ENCODE assay signal across 14 mouse cellular contexts in the genomic region with DNA sequence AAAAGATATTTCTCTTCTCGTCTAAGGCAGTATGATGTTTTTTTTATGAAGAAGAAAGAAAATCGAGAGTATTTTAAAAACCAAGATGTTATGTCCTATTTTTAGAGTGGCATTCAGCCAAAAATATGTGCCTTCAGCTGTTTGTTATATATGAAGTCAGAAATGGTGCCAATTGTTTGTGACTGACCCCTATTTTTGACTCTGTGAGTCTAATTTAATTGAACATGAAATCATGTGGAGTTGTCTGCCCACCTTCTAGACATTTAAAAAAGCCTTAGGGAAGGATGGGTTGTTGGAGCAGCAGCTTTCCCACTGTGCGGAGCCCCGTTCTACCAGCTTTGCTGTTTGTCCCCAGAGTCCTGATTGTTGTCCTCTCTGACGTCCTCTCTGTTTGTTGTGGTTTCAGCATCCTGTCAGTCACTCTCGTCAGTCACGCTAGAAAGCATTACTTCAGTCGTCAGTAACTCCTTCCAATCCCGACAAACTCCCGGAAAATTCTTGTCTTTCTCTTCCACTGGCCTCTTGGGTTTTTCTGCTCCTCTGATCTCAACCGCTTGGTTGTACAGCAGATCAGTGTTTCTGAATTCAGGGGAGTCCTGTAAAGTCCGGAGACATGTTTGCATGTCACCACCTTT. TPM values are rescaled to one million over a fixed set of nuclear protein-coding genes. Genes with fewer than 3 reads are reported as not detected.
DNase-seq lines count a peak whose midpoint lies in the region; ATAC-seq and TF ChIP-seq lines count a peak whose summit lies in the region.
"Had no signal": no experiment of that assay in that cellular context is flagged by ENCODE, and none has a peak within 500 bp of the region (broad histone marks: within the 10 kb centered on the region; RNA-seq: fewer than 3 reads in every experiment).

No protein-coding gene starts in this region.

- no peaks in the 10 kb centered on the region for H3K36me3 ChIP-seq in heart, embryonic 15.5 days
- H3K36me3 ChIP-seq in intestine, postnatal 0 days (ENCODE audit: control insufficient read depth, insufficient read depth): no peaks in the 10 kb centered on the region
- H3K36me3 ChIP-seq: G1E; lung, embryonic 15.5 days had no signal

- H3K9ac ChIP-seq in heart, embryonic 15.5 days: no peak overlapping the region
- H3K9ac ChIP-seq in intestine, postnatal 0 days (ENCODE audit: low read depth, low read length): no peak overlapping the region
- H3K9ac ChIP-seq: lung, embryonic 15.5 days had no signal

- no peak overlapping the region for H3K4me3 ChIP-seq in heart, embryonic 15.5 days
- H3K4me3 ChIP-seq in intestine, postnatal 0 days (ENCODE audit: low read depth, low read length): no peak overlapping the region
- H3K4me3 ChIP-seq in gastrocnemius, adult 2 months: no peak overlapping the region
- H3K4me3 ChIP-seq: lung, embryonic 15.5 days had no signal

- 41% methylated on average over 12 of the region's 12 CpGs for WGBS in heart, embryonic 15.5 days
- WGBS in intestine, postnatal 0 days: 73% methylated on average over 12 of the region's 12 CpGs

- H3K4me1 ChIP-seq in heart, embryonic 15.5 days (replicated peaks): peaks cover 15% of the 10 kb centered on the region
- no peaks in the 10 kb centered on the region for H3K4me1 ChIP-seq in intestine, postnatal 0 days (replicated peaks; ENCODE audit: control insufficient read depth, insufficient read depth, low read length)

- peak overlapping the region; percentile 16 for H3K4me2 ChIP-seq in heart, embryonic 15.5 days
- H3K4me2 ChIP-seq in intestine, postnatal 0 days (replicated peaks; ENCODE audit: low read depth): no peak overlapping the region
- H3K4me2 ChIP-seq: lung, embryonic 15.5 days had no signal

- no peak for TF ChIP-seq CTCF in intestine, postnatal 0 days (IDR thresholded peaks at IDR 0.05; ENCODE audit: low read depth)
- no peak for TF ChIP-seq CTCF in gastrocnemius, adult 2 months (IDR thresholded peaks at IDR 0.05)

- no peak for DNase-seq in heart, adult 9 months (ENCODE audit: low spot score in 2 of 2)
- DNase-seq in B cell, adult 2 months: peak; percentile 18 to 20
- DNase-seq in T-cell, adult 2 months (ENCODE audit: low spot score): peak; percentile 51
- DNase-seq in induced T-regulatory cell, adult 2 months (ENCODE audit: low read depth): peak; percentile 68
- DNase-seq in gastrocnemius, adult 2 months: no peak
- DNase-seq: adrenal gland, postnatal 10 days; cerebellum, postnatal 25 days; gastrocnemius, postnatal 36 days; kidney, adult 2 months had no signal

- ATAC-seq in heart, embryonic 15.5 days (replicated peaks; ENCODE audit: insufficient number of reproducible peaks, insufficient read depth, low FRiP score, low read depth): no peak
- no peak for ATAC-seq in intestine, postnatal 0 days
- ATAC-seq in erythroblast, adult 5-6 weeks (replicated peaks; ENCODE audit: low FRiP score, poor library complexity, severe bottlenecking): no peak

- H3K27ac ChIP-seq in heart, embryonic 15.5 days: no peak overlapping the region
- H3K27ac ChIP-seq in intestine, postnatal 0 days (ENCODE audit: low read depth, low read length): no peak overlapping the region
- H3K27ac ChIP-seq in gastrocnemius, adult 2 months: no peak overlapping the region
- H3K27ac ChIP-seq: lung, embryonic 15.5 days had no signal

- intact Hi-C loops in gastrocnemius, adult 2 months (cut with DNase I): no loop called here

- no peaks in the 10 kb centered on the region for H3K27me3 ChIP-seq in heart, embryonic 15.5 days
- no peaks in the 10 kb centered on the region for H3K27me3 ChIP-seq in intestine, postnatal 0 days (replicated peaks; ENCODE audit: control insufficient read depth, insufficient read depth, low read length)
- H3K27me3 ChIP-seq: lung, embryonic 15.5 days had no signal

- no peaks in the 10 kb centered on the region for H3K9me3 ChIP-seq in heart, embryonic 15.5 days (replicated peaks)
- no peaks in the 10 kb centered on the region for H3K9me3 ChIP-seq in intestine, postnatal 0 days (ENCODE audit: control insufficient read depth)
- H3K9me3 ChIP-seq: G1E; lung, embryonic 15.5 days had no signal

RNA-seq across cellular contexts. Expression of gene Sgtb, which starts 2.8 kb away (rescaled TPM):
- polyA plus RNA-seq in heart, embryonic 15.5 days (2015; fragmentation: Nextera tagmentation; extraction: Ambion mirVana): 2.2 and 2.5 TPM in 2 replicates
- 1.5 and 2.1 TPM in 2 replicates for polyA plus RNA-seq in intestine, postnatal 0 days (2015; fragmentation: Nextera tagmentation; extraction: Ambion mirVana)
- total RNA-seq in erythroblast, adult 5-6 weeks (2015; ENCODE audit: low replicate concordance): not detected in 2 replicates
- not detected in 2 replicates for total RNA-seq in erythroblast, adult 5-6 weeks (2017; ENCODE audit: low replicate concordance)
- under 1 TPM; 0.61 to 0.73 TPM for total RNA-seq in gastrocnemius, adult 2 months (2021)

RNA-seq across cellular contexts. Expression of gene Nln, which starts 3.0 kb away (rescaled TPM):
- 18.6 and 19.4 TPM in 2 replicates for polyA plus RNA-seq in heart, embryonic 15.5 days (2015; fragmentation: Nextera tagmentation; extraction: Ambion mirVana)
- 11.7 and 13.3 TPM in 2 replicates for polyA plus RNA-seq in intestine, postnatal 0 days (2015; fragmentation: Nextera tagmentation; extraction: Ambion mirVana)
- 9.2 and 20.9 TPM in 2 replicates for total RNA-seq in erythroblast, adult 5-6 weeks (2015; ENCODE audit: low replicate concordance)
- total RNA-seq in erythroblast, adult 5-6 weeks (2017; ENCODE audit: low replicate concordance): 4.8 and 6.1 TPM in 2 replicates
- 1 to 10 TPM; 6.7 to 7.3 TPM for total RNA-seq in gastrocnemius, adult 2 months (2021)

Comparison
In these comparisons a context has a peak if more than half of its experiments do, and no peak if none do; other contexts are left out.
1. DNase-seq: peak in B cell, adult 2 months (2 of 2), T-cell, adult 2 months (single experiment) and induced T-regulatory cell, adult 2 months (single experiment); none in heart, adult 9 months (0 of 2) and gastrocnemius, adult 2 months (single experiment).